Mouse (Mus musculus) thymus, postnatal 14 days (tissue): ENCODE data around the gene Etnk2.
"Not testable (repeated sequence)": the region's sequence is repeated elsewhere in the genome, so short reads cannot be mapped to it uniquely, and the experiment has no call there.

Experiments
- DNase-seq: peaks from one replicate; pipeline ENCODE4 v3.0.0; 2021

The Etnk2 gene

DNA sequence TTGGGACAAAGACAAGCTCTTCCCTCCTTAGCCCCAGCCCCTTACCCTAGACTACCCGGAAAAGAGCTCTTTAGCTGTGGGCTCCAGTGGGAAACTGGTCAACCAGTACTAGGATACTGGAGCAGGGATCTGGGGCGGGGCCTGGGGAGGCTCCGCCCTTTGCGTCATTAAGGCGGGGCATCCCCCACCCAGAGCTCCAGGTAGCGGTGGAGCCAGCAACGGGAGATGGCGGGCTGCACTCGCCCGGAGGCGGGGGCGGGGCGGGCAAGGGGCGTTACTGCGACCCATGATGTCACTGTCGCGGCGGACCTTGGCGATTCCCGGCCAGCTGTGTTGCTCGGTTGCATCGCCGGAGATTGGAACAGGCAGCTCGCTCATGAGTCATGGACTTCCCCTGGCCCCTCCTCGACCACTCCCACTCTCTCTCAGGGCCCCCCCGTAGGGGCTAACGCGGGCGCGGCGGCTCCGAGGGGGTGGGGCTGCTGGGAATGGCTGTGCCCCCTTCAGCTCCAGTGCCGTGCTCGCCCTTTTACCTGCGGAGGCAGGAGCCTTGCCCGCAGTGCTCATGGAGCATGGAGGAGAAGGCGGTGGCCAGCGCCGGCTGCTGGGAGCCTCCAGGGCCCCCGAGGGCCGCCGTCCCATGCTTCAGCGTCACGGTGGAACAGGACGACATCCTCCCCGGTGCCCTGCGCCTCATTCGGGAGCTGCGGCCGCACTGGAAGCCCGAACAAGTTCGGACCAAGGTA is at the start of gene Etnk2:
TSS of gene Etnk2 (plus strand) at position 297 of the 746 bp plus-strand sequence.
- DNase-seq: peak; percentile 65

DNA sequence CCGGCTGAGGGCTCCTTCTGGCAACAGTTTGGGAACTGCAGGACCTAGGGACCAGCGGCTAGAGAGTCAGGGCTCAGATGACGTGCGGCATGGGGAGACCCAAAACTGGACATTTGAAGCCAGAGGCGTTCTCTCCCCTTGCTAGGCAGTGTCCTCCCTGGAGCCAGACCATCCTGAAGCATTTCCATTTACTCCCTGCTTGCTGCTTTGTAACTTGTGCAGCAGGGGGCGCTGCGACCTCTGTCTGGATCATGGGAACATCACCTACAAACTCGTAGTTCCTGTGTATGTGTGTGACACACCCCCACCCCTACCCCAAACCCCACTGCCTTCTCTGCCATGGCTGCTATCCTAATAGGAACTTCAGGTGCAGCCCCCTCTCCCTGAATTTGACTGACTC is 49.0 kb upstream of the Etnk2 start:
- DNase-seq: peak; percentile 65

DNA sequence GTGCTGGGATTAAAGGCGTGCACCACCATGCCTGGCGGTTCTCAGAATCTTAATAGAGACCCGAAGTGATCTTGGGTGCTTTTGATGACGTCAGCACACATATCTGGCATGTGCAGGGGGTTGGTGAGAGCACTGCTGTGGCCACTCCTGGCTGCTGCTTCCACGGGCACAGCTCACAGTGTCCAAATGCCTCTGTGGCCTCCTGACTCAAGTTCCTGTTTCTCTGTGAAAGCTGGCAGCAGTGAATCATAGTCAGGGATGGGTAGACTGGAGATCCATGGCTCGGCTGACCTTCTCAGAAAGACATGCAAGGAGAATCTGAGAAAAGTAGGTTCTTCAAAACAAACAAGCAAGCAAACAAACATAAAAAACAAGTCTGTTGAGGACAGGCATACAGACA is 47.6 kb upstream of the Etnk2 start:
- no peak for DNase-seq

GRCm38 (mm10) chr1:133316577-133316976 is 46.8 kb upstream of the Etnk2 start:
- no peak for DNase-seq

- DNase-seq: no peak
These were observed 46.2 kb upstream of the Etnk2 start for GRCm38 (mm10) chr1:133317149-133317548.

- DNase-seq: no peak
These were observed 42.0 kb upstream of the Etnk2 start, which contains the start of gene Kiss1 for GRCm38 (mm10) chr1:133321267-133321925. Kiss1 (plus strand) TSS chr1:133321875.

DNA sequence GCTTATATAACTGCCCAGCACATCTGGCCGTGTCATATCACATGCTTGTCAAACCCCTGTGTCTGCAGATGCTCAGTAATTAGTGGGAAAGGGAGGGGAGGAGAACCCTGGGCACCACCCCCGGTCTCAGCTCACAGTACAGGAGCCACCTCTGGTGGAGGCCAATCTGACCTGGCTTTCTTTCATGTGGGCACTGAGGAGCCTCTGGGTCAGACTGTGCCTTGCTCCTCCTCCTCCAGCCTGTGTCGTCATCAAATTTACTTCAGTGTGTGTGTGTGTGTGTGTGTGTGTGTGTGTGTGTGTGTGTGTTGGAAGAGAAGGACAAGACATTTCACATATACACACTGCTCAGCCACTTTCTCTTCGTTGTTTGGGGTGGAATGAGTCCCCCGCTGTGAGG is 40.0 kb upstream of the Etnk2 start:
- DNase-seq: no peak

DNA sequence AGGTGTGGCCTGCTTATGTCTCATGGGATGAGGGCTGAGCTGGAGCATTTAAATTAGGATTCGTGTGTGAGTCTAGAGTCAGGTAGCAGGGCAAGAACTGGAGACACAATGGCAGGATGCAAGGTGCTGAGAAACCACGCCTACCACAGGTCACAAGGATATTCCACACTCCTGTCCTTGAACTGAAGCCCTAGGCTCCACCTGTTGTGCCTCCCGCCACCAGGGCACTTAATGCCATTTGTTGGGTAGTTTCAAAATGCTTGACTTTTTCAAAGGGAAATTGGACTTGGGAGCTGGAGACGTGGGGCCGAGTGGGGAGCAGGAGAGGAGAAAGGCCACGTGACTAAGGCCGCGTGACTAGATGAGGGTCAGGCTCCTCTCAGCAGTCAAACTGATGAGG is 37.4 kb upstream of the Etnk2 start:
- no peak for DNase-seq

DNA sequence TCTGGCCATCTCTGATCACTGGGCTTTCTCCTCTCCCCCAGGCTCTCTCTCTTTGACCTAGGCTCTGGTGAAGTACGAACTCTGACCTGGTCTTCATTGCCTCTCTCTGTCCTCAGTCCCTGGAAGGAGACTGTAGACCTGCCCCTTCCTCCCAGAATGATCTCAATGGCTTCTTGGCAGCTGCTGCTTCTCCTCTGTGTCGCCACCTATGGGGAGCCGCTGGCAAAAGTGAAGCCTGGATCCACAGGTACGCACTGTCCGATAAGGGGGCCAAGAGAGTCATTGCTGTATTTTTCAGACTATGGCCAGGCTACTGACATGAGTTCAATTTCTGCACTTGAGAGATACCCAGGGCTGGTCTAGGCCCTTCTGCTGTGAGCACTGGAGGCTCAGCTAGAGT is 36.3 kb upstream of the Etnk2 start:
- no peak for DNase-seq

DNA sequence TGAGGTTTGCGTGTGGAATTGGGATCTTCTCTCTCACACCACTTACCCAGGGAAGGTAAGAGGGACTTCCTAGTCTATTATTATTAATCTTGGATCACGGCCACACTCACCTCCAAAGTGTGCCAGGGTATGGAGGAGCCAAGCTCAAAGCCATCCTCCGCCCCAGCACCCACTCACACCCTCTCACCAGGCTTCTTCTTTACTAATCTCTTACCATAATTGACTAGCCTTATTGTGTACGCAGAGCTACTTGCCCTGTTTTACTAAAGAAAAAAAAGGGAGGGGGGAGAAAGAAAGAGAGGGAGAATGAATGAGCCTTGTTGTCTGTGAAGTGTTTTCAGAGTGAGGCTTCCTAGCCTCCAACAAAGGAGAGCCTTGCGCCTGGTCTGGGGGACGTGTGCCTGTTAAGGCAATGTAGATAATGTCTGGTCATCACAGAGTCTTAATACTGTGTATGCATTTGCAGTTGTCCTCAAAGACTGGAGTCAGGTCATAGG is 35.0 kb upstream of the Etnk2 start:
- no peak for DNase-seq

GRCm38 (mm10) chr1:133328896-133329637 is 34.3 kb upstream of the Etnk2 start:
- no peak for DNase-seq

GRCm38 (mm10) chr1:133329638-133329964 is 33.8 kb upstream of the Etnk2 start:
- DNase-seq: no peak

DNA sequence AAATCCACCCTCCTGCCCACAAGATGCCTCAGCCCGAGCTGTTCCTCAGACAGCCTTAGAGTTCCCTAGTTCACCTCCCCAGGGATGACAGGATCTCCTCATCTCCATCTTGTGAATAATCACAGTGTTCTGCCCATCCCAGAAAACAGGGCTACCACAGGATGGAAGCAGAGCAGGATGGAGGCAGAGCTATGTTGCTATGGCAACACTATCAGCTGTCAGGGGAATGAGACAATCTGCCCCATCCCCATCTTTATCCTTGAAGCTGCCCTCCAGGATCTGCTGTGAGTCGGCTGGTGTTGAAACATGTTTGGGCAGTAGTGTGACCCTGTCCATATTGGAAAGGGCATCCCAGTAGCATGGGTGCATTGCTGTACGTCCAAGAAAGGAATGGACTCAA is 32.2 kb upstream of the Etnk2 start:
- DNase-seq: no peak

DNA sequence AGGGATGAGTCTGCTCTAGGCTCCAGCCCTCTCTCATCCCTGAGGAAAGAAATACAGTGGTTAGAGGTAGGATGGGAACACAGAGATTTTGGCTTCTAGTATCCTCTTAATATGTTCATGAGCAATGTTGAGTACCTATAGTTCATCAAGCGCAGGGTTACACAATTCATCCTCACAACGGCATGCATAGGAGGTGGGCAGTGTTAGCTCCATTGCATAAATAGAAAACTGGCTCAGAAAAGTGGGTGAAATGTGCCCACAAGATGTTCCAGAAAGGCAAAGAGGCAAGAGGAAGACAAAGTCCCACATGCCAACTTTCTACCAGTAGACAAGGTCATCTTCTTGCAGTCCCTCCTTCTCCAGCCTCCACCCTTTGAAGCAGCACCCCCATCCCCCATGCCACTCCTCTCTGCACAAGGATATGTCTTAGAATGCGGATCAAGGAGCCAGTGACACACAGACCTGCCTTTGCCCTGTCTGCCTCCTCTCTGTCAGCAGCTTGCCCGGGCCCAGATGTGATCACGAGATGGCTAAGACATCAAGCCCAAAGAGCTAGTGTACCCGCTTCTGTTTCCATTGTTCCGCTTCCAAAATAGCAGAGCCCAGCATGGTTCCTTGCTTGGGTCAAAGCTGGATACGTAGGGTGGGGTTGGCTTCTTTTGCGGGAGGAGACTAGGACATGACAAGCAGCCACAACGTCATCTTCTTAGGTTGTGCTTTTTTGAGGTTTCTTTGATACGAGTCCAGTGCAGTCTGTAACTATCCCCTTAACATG is 30.5 kb upstream of the Etnk2 start:
- no peak for DNase-seq

- DNase-seq: no peak
These were observed 29.4 kb upstream of the Etnk2 start for GRCm38 (mm10) chr1:133333937-133334336.

DNA sequence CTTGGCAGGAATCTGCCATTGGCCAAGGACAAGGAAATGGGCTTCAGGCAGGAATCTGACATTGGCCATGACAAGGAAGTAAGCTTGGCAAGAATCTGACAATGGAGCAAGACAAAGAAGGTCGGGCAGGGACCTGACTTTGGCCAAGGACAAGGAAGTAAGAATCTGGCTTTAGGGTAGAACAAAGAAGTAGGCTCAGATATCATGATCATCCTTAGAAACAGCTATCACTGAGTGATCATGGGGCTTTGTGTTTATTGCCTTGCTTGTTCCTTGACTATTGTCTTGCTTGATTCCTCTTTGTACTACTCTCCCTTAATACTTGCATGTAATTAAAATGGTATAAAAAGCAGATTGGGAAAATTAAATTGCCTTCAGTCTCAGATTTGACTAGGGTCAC is 23.0 kb upstream of the Etnk2 start:
- not testable (repeated sequence) for DNase-seq

DNA sequence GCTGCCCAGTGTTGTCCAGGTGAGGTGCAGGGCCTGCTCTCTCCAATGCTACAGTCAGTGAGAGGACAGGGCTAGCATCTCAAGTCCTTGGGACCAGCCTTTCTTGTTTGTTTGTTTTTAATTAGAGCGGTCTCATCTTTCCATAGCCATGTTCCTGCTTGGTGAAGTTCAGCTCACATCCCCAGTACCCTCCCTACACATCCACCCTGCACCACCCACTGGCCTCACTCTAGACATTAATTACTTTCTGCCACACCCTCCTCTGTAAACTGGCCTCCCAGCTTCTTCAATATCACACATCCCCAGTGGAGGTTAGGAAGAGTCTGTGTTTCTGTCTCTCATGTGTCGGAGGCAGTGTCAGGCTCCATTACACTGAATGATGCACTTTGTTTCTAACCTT is 19.0 kb upstream of the Etnk2 start:
- DNase-seq: no peak

GRCm38 (mm10) chr1:133346531-133346930 is 16.8 kb upstream of the Etnk2 start:
- no peak for DNase-seq

- DNase-seq: no peak
These were observed 16.1 kb upstream of the Etnk2 start for GRCm38 (mm10) chr1:133347226-133347625.

GRCm38 (mm10) chr1:133347693-133348520 is 15.5 kb upstream of the Etnk2 start:
- no peak for DNase-seq

DNA sequence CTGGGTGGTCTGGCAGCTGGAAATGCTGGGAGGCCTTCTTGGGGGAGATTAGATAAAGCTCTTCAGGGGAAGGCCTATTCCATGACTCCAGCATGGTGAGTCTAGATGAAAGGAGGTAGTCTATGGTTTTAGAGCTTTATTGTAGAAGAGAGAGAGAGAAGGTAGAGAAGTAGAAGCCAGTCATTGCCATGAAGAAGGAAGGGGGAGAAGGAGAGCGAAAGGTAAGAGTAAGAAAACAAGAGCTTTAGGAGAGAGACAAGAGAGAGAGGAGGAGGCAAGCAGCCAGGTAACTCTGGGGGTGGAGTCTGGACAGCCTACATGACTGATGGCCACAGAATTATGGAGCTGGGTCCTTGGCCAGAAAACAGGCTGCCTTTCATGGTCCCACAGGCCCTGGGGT is 13.2 kb upstream of the Etnk2 start, which contains the start of gene Ren1:
TSS of gene Ren1 (plus strand) at position 301 of the 400 bp plus-strand sequence.
- no peak for DNase-seq

- no peak for DNase-seq
These were observed 11.6 kb upstream of the Etnk2 start for GRCm38 (mm10) chr1:133351762-133352161.
